Mouse (Mus musculus) adipocyte (in vitro differentiated cells): ENCODE results near the gene 4933428G20Rik.

Source experiments
- DNase-seq: peaks from one replicate; pipeline ENCODE4 v3.0.0-alpha.2; 2016; ENCODE audit warnings: low spot score

The 4933428G20Rik gene

DNA sequence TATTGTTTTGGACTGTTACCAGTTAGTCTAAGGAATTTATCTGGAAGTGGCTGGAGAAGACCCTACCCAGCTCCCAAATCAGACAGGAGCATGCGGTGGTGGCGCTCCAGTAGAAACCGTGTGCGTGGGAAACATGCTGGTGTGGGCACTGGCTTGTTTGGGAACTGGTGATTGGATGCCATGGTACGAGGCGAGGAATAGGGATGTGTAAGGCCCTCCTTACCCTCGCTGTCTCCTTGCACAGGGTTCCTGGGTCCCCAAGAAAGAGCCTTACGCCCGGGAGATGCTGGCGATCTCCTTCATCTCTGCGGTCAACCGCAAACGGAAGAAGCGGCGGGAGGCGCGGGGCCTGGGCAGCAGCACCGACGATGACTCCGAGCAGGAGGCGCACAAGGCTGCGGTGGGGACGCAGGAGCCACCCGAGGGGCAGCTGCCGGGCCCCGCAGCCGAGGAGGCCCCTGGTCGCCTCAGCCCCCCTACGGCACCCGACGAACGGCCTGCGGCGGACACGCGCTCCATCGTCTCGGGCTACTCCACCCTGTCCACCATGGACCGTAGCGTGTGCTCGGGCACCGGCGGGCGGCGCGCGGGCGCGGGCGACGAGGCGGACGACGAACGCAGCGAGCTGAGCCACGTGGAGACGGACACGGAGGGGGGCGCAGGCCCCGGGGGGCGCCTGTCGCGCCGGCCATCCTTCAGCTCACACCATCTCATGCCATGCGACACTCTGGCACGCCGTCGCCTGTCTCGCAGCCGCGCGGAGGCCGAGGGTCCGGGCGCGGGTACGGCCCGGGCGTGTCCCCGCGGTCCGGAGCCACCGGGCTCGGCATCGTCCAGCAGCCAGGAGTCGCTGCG lies at the start of gene 4933428G20Rik:
4933428G20Rik (minus strand) TSS at position 476 of the 855 bp plus-strand sequence.
- no peak for DNase-seq

DNA sequence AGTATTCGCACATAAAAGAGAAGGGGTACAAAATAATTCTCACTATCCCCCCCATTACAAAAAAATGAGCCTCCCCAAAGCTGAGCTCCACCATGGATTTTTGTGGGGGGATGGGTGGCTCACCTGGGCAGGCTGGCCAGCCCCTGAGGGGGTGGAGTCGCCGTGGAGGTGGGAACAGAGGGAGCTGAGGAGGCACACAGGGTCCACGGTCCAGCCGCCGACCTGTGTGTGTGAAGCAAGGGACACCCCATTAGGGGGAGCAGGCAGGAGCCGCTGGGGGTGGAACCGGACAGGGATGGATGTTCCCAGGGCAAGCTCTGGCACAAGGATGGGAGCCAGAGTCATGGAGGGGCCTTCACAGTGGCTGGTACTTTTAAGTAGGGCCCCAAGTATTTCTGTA lies 48.6 kb upstream of the 4933428G20Rik start:
- no peak for DNase-seq

DNA sequence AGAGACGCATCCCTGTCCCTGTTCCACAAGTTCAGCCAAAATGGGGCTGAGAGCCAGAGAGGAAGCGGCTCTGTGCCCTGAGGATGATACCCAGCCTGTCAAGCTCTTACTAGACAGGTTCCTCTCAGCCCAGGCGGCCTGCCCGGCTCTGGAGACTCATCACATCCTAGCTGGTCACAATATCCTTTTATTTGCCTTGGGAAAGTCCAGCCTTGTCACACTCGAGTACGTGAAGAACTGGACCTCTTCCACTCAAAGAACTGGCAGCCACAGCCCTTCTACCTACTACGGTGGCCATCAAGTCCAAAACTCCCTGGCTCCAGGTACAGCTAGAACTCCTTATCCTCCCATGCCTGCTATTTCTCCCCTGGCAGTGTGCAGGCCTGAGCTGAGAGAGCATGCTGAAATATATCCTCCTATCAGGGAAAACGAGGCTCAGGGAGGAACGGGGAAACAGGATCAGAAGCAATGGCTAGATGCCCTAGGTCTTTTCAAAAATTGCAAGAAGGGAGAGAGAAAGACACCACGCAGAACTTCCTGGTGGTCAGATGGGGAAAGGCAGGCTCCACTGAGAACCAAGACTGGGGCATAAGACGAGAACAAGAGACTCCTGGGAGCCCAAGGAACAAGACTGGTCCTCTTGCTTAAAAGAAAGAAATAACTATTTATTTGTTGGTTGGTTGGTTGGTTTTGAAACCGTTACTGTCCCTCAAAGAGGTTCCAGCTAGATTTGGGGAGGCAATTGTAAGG lies 48.0 kb upstream of the 4933428G20Rik start:
- DNase-seq, result no peak

DNA sequence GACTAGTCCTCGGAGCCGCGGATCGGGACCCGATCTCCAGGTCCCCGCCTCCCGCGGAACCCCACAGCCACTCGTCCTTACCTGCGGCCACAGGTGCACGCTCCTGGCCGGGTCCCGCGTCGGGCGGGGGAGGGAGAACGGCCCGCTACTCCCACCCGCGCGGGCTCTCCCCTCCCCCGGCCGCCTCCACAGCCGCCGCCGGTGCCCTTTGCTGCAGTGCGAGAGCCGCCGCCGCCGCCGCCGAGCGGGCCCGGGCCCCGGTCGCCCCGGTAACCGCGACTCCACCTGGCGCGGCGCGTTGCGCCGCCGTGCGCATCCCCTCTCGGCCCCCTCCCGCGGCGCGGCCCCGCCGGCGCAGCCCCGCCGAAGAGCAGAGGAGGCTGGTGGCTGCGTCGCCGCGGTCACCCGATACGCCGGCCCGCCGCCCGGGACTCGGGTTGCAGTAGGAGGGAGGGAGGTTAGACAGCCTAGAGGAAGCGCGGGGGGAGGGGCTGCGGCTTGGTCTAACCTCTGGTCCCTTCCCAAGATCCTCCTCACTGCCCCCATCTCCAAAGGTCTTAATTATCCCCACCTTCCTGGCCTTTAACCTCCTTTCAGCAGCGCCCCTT lies 46.8 kb upstream of the 4933428G20Rik start:
- no peak for DNase-seq

DNA sequence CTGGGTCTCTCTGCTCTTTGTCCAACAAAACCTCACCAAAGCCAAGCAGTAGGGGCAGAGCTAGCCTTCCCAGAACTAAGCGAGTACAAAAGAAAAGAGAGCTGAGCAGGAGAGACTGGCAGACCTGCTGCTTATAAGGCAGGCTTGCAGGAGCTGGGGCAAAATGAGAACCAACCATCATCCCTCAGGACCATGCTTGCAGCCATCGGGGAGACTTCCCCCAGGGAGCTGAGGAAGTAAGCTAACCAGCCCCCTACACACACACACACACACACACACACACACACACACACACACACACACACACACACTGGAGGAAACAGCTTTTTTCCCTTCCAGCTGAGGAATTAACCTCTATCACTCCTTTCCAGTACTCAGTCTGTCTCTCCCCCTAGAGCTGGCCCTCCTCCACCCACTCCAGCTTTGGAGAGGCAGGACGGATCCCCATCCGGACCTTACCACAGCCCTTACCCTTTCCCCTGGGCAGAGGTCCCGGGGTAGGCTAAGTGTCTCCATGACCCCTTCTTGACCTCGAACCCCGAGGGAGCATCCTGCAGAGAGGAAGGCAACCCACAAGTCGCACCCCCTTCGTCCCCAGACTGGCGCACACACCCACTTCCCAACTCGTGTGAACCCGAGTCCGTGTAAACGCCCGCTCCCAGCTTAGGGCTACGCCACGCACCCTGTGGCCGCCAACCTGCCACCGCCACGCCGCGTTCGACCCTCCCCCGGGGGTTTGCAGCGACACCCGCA lies 45.8 kb upstream of the 4933428G20Rik start:
- DNase-seq, result no peak

DNA sequence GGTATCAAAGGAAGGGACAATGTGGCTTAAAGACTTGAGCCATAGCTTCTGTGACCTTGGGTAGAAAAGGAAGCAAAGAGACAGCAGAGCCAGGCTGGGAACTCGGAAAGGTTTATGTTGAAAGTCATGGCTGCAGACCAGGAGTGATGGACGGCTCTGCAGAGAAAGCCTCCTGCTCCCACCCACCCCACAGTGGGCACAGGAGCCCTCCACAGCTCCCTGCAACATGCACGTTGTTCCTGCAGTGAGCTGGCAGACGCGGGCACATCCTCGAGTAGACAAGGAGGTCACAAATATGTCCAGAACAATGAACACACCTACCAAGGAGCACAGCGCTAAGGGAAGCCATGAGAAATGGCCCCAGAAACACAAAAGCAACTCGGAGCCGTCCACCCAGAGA lies 43.7 kb upstream of the 4933428G20Rik start:
- no peak for DNase-seq

DNA sequence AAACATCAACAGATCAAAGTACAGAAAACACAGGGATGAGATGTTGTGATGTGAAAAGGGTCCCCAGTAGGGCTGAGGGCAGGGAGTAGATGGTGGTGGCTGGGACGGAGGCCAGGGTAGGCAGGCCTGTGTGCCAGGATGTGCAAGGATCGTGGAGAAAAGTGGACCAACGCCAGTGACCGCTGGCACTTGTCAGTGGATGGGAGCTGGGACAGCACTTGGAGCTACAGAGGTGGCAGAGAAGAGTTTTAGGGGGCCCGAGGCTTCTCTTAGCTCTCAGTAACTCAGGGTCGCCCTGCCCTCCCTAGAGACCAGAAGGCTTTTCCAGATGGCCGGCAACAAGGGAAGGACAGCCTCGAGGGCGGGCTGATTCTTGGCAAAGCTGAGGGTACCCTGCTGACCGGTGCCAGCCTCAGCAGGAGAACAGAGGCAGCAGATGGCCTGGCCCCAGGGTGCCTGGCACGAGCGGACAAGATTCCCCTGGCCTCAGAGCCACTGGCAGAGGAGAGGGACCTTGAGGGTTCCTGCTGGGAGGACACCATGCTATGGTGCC lies 43.1 kb upstream of the 4933428G20Rik start:
- DNase-seq, result peak; percentile 70

DNA sequence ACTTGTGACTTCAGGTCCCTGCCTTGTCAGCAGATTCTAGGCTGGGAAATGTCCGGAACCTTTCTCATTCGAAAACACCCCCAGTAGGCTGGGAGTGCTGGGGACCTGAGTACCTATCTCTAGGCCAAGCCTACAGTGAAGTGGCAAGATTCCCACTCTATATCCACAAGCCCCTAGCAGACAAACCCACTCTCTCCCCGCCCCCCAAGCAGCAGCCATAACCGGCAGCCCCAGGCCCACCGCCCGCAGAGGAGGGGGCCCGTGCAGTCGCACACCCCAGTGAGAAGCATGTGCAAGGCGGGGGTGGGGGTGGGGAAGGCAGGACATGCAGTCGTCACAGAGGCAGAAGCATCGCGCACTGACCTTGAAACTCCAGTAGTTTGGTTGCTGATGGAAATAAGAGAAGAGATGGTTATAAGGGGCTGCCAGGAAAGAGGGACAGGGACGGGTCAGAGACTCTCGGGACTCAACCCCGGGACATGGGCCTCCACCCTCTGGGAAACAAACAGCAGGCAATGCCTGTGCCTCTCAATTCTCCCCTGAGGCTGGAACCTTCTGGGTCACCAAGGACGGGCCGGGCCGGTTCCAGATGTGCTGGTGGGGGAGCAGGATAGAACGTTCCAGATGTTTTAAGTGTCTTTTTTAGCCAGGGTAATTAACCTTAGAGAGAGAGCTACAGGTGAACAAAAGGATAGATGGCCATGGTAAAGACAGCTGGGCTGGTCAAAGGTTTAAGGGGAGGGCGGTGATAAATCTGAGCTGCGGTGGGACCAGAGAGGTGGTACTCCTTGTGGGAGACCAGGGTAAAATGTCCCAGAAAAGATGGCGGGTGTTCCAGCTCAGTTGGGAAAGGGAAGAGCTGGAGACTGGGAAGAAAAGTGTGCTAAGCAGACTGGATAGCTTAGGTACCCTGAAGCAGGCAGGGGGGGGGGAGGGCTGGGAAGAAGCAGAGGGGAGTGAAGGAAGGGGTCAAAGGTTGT lies 42.3 kb upstream of the 4933428G20Rik start:
- no peak for DNase-seq

DNA sequence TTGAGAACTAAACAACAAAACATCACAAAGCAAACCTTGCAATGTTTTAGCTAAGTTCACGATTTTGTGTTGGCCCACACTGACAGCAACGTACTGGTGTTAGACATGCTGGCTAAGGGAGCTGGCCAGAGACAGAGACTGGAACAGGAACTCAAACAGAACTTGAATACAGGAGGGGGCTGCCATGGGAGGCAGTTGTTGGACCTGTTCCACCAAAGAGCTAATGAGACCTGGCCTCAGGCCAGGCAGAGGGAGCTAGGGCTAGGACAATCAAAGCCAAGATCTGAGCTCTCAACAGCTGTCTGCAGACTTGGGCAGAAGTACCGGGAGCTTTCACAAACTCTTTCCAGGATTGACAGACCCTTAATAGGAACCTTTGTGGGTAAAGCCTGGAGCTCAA lies 40.5 kb upstream of the 4933428G20Rik start:
- DNase-seq, result no peak

DNA sequence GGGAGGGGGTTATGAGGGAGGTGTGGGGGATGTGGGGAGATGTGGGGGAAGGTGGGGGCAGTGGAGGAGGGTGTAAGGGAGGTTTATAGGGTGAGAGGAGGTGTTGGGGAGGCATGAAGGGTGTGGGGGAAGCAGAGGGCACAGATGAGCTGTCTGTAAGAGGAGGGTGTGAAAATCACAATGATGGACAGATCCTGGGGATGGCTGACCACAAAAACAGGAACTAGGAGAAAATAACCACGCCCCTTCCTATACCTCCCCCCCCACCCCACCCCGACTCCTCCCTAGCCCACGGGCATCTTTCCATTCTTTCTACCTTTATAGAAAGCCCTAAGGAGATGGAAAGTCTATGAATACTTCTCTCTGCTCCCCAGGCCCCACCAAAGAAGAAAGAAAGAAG lies 40.0 kb upstream of the 4933428G20Rik start:
- DNase-seq, result no peak

DNA sequence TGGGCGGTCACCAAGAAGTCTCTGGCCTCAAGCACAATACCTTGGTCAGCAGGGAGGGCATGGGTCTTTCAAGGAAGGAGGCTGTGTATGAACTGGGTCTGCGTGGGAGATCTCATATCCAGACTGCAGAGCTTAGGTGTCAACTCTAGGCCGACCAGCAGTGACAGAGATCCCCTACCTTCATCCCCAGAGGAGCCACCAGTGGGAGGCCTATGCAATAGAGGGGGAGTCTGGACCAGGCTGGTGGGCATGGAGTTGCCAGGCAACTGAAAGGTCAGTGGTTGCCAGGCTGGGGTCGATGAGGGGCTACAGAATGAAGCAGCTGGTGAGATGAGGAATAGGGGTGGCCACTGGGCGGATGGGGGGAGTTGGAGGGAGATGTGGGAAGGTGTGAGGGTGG lies 39.5 kb upstream of the 4933428G20Rik start:
- DNase-seq, result no peak

DNA sequence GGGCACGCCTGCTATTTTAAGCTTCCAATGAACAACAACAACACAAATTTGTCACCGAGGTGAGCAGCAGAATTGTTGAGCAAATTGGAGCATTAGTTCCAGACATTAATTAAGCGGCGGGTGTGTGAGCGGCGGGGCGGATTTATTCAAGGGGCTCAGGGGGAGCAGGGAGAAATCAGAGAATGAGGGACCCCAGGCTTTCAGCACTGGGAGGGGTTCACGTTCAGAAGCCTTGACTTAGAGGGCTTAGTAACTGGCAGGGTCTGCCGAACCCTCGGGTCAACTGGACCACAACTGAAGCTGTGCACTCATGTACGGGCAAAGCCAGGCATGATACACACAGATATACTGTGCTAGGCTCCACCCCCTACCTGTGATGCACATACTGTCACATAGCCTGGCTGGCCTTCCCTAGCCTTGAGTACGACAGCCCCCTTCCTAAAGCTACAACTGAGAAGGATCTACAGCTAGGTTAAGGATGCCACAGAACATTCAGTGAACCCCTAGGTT lies 37.5 kb upstream of the 4933428G20Rik start:
- DNase-seq, result no peak

DNA sequence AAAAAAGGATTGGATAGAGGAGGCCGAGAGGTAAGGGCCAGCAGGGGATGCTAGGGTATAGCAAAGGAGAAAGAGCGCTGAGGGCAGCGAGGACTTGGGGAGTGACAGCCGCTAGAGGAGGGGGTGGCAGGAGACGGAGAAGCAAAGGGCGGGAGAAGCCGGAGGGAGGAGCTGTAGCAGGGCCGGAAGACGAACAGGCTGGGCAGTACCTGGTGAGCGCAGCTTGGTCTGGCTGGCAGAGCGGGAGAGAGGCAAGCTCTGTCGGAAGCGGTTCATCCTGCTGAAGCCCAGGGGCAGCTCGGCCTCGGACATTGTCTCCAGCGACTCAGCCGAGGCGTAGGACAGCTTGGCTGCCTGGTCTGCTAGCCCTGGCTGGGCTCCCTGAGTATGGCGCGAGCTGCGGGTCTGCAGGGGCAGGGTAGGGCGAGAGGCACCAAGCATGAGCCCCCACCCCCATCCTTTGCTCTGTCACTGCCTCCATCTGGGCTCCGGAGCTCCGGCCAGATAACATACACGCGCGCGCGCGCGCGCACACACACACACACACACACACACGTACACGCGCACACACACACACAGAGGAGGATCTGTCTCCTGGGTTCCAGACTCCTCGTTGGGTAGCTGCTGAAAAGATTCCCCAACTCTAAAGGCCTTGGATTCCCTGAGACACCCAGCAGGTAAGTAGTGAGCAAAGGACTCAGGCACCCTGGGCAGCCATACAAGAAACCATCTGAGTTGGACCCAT lies 36.9 kb upstream of the 4933428G20Rik start:
- DNase-seq, result no peak

DNA sequence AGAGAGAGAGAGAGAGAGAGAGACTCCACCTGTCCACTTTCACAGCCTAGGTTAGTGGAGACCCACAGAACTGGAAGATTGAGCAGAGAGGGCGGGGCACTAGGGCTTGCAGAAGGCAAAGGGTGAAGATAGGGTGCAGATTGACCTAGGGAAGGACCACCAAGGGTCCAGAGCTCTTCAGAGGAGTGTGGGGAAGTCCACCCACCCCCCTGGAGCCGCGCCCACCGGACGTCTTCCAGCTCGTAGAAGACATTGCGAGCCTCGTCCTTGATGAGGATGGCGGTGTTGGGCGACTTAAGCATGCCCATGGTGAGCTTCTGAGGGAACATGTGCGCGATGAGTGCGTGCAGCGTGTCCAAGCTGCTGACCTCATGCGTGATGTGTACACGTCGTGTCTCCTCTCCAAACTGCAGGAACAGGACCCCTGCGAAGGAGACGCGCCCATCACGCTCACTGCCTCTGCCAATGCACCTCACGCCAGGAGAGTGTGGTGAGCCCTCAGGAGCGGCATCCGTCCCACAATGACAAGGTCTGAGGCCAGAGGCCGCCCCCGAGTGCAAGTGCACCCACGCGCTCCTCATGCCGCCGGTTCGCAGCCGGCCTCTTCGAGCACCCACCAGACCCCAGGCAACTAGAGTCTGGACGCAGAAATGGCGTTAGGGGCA lies 36.1 kb upstream of the 4933428G20Rik start:
- DNase-seq, result no peak

DNA sequence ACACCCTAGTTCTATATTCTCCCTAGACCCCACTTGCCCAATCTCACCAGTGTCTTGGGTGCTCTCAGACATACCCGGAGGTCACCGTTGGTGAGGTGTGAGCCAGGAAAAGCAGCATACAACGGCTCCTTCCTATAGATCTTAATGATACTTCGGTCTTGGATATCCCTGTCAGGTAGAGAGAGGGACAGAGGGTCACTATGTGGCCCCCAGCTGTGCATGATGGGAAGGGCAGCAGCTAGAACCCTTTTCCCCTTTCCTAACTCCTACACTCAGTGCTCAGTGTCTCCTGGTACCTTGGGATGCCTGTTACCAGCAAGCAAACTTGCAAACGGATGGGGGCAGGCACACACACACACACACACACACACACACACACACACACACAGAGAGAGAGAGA lies 35.5 kb upstream of the 4933428G20Rik start:
- no peak for DNase-seq

DNA sequence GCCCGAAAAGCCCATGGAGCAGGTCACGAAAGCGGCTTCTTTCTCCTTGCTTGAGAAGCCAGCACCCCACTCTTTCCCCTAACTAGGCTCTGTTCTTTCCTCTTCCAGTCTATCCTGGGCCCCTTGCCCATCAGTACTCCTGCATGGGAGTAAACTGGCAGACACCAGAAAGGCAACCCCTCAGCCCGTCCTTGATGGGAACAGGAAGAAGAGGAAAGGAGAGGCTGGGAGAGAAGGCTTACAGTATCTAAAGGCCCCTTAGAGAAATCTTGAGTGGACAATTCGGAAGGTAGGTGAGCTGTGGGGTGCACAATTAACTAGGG lies 35.1 kb upstream of the 4933428G20Rik start:
- no peak for DNase-seq

DNA sequence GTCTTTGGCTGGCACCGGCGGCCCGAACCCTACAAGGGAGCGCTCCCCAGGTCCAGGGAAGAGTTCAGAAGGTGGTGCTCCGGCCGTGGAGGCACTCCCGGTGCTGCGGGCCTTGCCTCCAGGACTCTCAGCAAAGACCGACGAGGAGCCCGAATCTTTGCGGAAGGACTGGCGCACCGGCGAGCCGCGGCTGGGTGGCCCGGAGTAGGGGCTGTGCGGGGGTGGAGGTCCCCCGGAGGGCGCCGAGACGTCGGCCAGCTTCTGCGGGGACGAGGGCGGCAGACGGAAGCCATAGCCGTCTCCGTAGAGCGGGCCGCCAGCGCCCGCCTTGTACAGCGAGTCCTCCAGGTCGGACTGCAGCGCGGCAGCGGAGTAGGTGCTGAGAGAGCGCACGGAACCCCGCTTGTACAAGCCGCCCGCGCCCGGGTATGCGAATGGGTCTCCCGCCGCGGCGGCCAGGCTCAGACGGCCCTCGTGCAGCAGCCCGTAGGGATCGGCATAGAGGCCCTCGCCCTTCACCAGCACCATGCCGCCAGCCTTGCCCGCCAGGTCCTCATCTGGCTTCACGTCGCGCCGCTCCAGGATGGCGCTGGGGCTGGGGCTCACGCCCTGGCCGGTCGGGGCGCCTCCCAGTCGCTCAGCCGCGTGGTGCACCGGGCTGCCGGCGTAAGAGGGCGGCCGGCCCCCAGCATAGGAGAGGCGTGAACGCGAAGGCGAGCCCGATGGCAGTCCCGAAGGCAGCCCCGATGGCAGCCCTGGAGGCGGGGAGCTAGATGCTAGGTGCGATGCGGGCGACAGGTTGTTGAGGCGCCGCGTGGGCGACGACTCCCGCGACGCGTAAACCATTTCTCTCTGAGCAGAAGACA lies 34.5 kb upstream of the 4933428G20Rik start:
- no peak for DNase-seq

DNA sequence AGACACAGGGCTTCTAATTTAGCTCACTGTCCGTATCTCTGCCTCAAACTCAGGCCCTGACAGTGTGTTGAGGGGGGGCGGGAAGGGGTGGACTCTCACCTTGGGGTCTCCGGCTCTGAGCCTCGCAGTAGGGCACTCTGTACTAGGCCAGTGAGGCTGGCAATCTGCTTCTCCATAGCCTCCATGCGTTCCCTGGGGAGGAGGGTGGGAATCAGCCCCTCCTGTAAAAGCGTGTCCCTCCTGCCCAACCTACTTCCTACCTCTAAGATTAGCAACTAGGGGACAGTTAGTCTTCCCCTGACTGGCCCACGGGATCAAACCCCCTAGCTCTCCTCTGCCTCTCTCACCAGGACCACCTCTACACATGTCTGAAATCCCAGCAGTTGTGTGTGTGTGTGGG lies 33.5 kb upstream of the 4933428G20Rik start:
- no peak for DNase-seq
